Mouse (Mus musculus) embryo, embryonic 10 days (tissue): Measurements from ENCODE around the gene Il4.

Source experiments
- DNase-seq: peaks from one replicate; pipeline ENCODE4 v3.0.0-alpha.2; 2015; ENCODE audit warnings: low spot score

The Il4 gene

DNA sequence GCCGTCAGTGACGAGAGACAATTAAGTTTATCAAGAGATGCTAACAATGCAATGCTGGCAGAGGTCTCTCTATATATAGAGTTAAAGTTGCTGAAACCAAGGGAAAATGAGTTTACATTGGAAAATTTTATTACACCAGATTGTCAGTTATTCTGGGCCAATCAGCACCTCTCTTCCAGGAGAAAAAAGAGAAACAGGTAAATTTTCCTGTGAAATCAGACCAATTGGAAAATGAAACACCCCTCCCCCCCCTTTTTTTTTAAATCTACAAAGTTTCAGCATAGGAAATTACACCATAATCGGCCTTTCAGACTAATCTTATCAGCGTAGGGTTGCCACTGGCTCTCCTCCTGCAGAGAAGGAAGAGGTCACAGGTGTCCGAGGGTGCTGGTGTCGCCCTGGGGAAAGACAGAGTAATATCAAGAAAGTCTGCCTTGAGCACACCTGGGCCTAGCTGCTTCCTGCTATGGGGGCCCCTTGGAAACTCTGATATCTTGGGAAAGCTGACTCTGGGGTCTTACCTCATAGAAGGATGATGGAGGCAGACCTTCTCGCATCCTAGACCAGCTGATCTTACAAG lies at the start of gene Il4:
Il4 (minus strand) TSS at position 51 of the 580 bp plus-strand sequence.
- no peak for DNase-seq

DNA sequence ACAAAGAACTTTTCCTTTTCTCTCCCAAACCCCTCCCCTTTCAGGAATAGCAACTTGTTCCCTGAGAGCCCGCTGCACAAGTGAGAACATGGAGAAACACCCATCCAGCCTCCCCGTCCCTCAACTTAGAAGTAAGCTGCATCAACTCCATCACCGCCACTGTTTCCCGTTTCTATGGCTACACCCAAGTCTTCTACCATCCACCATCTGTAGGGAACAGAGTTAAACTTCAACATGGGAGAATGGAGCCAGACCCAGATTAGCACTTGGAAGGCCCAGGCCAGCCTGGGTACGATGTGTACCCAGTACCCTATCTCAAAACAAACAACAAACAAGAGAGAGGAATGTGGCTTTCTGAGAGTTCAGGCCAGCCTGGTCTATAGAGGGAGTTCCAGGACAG lies 45.6 kb upstream of the Il4 start:
- no peak for DNase-seq

DNA sequence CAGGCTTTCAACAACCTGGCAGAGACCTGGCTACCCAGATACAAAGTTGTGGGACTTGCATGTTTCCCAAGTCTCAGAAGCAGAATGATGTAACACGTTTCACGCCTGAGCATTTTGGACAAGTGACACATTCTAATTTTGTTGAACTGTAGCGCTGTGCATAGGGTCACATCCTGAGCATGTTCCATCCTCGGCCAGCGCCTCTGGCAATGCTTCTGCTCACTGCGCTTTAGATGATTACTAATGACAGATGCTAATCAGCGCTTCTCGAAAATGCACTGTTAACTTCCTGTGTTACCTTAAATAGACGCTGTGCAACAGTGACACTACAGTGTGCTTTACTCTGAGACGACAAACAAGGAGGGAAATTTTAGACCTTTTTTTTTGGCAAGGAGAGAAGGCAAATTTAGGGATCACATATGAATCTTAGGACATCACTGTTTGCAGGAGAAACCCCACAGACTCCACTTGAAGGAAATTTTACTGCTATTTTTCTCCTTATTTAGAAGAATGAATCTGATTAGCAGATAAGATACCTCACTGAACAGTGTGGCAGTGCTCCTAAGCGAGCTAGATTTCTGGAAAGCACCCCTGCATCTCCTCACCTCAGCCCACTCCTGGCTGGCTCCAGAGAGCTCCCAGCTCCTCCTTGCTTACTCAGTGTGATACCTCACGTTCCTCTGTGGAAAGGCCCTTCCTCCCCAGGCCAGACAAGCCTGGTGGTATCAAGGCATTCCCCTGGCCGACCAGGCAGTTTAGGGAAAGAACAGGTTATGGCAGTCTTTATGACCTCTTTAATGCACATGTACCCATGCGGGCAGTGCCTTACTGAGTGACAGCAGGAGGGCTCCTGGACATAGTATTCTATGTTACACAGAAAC lies 44.6 kb upstream of the Il4 start:
- DNase-seq: no peak

DNA sequence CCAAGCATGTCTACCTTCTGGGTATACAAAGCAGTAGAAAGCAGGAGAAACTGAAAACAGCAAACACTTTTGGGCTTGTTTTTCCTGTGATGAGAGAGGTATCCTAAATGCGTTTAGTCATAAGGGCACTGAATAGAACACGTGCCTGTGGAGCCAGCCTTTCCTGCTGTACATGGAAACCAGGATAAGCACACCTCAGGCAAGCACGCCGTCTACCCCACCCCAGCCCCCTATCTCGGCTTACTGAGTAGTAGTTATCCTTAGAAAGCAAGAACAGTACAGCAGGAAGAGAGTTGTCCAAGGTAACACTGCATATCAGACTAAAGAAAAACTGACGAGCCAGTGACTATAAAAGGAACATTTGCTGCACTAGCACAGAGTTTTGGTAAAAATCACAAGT lies 39.4 kb upstream of the Il4 start:
- no peak for DNase-seq

DNA sequence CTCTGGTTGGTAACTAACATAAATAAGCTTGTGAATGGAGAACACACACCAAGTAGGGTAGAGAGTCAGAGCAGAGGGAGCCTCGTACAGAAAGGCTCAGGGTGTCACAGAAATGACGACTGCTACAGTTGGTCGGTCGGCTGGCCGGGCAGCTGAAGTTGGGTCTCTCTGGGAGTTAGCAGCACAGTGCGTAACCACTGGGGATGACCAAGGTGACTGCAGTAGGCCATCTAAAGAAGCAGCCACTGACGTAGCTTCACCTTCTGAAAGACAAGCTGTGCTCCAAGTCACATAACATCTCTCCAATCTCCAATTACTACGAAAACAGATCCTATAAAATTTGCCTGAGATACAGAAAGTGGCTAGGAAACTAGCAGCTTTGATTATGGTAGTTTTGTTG lies 38.9 kb upstream of the Il4 start:
- DNase-seq: no peak

DNA sequence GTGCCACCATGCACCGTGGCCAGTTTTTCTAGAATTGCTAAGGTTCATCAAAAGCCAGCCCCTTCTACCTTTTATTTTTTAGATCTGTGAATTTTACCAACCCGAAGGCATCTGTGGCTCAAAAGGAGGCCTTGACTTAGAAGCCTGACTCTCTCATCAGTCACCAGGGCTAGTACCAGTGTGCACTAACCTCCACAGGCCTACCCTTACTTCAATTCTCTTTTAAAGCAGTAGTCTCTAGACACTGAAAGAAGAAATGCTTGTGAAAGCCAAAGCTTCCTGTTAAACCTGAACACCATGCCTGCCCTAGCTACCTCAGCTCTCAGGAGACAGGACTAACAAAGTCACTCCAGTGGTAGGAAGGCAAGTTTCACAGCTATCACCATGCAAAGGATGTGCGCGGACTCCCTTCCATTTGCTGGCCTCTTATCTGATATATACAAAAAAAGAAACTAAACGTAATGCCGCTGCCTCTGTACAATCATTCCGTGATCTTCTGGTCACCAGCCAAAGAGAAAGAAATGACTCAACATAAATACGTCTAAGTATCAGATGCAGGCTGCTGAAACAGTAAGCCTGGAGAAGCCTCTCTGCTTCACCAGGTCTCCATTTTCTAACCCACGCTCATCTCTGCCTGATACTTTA lies 38.2 kb upstream of the Il4 start:
- no peak for DNase-seq

DNA sequence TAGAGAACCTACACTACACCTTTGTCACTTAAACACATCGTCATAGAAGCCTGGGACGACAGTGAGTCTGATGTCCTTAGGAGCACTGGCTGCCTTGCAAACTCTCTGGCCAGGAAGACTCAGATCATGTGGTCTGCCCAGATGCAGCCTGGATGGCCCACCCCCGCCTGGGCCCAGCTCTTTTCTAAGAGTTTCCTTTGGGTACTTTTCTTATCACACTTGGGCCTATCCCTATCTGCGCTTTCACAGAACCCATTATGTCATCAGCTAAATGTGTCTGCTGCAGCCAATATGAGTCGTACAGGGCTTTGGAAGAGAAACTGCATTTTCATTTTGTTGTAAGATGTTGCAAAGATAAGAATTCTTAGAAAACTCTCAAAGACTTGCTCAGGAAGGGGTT lies 36.6 kb upstream of the Il4 start:
- no peak for DNase-seq

DNA sequence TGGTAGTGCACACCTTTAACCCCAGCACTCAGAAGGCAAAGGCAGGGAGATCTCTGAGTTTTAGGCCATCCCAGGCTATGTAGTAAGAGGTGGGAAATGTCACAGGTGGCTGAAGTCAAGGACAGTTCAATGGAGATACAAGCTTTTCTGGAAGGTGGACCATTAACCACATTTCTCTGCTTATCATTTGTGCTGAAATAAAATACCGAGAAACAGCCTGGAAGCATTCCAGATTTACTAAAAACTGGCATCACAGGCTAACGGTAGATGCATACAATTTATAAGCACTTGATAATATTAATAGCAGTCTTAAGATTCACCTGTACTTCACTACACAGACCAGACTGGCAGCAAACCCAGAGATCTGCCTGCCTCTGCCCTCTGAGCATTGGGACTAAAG lies 34.0 kb upstream of the Il4 start:
- DNase-seq: no peak

DNA sequence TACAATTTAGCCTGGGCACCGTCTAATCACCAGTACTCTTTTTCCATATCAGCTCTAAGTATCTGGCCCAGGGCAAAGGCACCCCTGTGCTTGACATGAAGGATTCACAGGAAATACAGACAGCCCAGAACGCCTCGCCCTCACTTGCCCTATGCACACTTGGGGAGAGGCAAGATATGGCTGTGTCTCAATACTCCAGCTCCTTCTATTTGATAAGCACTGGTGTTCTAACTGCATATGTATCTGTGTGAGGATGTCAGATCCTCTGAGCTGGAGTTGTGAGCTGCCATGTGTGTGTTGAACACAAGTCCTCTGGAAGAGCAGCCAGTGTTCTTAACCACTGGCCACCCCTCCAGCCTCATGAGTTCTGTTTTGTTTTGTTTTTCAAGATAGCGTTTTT lies 33.0 kb upstream of the Il4 start:
- DNase-seq: no peak

DNA sequence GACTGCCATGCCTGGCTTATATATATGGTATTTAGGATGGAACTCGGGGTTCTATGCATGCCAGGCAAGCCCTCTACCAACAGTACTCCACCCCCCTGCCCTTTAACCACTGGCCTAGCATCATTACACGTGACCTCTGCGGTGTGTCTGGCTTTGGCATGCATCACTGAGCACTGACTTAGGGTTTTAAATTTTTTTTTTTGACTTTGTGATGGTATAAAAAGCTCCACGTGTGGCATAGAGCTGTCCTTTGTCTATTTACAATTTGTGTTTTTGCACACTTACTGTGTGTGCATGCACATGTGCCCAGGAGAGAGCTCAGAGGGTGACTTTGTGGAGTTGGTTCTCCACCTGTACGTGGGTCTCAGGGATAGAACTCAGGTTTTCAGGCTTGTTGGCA lies 25.5 kb upstream of the Il4 start:
- no peak for DNase-seq

DNA sequence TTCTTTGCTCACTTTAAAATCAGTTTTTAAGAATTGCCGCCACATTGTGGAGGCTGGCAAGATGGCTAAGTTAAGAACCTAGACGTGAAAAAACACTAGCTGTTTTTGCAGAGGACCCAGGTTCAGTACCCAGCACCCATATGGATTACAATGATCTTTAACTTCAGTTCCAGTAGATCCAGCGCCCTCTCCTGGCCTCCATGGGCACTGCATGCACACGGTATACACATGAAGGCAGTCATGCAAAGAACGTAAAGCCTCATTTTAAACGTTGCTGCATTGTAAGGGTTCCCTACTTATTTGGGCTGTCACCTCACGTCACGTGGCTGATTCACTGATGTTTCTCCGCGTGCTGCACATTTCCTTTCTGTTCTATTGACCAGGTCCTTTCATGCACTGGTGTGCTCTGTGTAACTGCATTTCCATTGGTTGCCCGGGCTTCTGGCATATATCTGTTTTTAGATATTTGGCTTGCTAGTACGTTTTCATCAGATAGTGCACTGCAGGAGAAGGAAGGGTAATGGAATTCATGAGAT lies 24.3 kb upstream of the Il4 start:
- DNase-seq: no peak

DNA sequence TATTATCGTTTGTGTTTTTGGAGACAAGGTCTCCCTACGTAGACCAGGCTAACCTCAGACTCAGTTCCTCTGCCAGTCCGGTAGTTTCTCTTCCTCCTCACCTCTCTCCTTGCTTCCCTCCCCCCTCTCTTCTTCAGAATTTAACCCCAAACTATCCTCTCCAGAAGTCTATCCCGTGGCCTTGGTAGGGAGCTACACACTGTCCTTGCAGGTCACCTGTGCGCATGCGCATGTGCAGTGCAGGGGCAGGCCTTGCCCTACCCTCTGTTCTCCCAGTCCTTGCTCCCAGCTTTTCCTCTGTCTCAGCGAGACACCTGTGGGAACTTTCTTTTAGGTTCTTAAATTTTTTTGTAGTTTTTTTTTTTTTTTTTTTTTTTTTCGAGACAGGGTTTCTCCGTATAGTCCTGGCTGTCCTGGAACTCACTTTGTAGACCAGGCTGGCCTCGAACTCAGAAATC lies 19.4 kb upstream of the Il4 start:
- no peak for DNase-seq

DNA sequence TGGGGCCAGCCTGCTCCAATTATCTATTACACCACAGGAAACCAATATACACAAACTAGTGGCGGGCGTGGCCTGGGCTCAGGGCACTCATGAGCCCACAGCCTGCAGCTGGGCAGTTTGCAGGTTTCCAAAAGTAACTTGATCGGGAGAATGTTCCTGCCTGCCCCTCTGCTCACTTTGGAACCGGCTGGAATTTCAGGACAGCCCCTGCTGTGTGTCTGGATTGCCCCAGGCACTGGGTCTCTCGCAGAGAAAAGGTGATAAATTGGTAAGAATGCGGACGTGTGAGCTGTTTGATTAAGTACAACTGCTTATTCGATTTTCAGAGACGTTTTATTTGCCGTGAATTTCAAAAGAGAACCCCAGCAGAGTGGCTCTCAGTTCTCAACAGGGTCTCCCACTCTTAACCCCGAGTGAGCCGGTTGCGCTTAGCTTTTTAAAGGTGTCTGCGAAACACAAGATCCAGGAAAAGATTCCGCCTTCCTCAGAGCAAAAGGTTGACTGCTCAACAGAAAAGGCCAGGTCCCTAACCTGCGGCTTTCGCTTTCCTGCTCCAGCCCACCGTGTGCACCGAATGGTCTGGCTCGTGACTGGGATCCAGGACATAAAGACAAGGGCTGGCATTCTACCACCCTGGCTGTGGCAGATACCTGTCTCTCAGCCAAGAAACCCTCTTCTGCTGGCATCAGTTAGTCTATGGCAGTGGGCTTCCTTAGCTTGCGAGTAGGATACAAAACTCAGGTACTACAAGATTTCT lies 18.8 kb upstream of the Il4 start:
- DNase-seq: peak; percentile 56

DNA sequence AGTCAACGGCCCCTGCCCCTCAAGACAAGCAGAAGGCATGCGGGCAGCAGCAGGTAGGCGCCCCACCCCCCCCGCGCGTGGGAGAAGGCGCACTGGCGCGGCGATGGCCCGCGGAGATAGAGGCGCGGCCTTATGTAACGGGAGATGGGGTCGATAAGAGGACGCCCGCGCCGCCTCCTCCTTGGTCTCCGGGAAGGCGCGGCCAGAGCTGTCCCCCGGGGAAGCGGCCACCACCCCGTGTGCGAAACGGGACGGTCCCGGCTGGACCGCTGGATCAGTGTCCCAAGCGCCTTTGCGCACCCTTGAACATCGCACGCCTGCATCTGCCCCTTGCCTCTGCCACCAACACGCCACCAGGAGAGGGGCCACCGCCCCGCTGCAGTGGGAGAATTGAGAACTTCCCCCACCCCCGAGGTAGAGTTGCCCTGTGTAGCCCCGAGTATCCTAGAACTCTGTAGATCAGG lies 17.7 kb upstream of the Il4 start:
- DNase-seq: peak; percentile 43

DNA sequence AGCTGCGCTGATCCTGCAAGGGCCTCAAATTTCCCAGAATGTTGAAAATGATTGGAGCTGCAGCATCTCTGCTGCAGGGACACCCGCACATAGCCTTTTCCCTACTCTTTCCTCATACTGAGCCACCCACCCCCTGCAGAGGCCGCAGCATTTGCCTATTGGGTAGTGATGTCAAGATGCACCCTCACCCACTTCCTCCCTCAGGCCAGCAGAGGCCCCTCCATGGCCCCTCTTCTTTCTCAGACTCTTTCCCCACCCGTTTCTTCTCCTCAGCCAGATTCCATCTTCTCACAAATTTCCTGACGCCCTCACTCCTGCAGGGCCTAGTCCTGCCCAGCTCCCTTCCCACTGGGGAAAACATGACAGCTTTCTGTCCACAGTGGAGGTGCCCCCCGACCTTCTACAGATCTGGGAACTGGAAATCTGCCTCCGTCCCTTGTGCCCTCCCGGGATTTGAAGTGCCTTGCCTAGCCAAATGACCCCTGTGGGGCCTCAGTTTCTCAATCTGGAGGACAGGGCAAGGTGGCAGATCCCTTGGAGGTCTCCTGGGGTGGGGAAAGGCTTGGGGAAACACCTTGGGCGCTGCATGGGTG lies 17.2 kb upstream of the Il4 start:
- DNase-seq: no peak

DNA sequence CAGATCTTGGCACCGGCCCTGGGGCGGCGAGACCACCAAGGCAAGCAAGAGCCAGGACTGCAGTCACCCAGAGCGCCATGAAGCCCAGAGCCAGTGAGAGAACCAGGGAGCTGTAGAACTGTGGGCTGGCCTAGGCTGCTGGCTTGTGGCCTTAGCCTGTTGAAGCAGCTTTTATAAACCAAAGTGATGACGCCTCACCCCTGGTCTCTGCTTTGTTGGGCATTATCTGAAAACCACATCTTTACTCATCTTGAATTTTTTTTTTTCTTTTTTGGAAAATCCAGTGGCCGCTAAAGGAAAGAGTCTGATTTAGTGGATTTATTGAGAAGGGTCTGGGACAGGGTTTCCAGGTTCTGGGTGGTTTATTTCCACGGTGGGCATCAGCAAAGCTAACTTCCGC lies 16.1 kb upstream of the Il4 start, which contains the start of gene Il13:
Il13 (minus strand) TSS at position 147 of the 400 bp plus-strand sequence.
- DNase-seq: no peak

DNA sequence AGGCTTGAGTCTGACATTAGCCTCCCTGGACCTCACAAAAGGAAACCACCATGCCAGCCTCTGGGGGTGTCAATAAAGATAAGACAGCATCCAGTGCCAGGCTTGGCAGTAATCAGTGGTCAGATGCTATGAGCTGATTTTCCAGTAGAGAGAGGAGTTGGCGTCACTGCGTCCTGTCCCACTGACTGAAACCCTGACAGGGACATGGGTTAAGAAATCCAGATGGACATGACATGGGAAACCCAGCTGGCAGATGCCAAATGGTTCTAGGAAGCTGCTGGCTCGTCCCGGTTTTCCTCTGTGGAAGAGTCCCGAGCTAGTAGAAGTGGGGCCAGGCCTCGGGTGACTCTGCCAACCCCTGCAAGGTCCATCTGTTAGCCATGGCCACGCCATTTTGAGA lies 15.2 kb upstream of the Il4 start:
- no peak for DNase-seq

DNA sequence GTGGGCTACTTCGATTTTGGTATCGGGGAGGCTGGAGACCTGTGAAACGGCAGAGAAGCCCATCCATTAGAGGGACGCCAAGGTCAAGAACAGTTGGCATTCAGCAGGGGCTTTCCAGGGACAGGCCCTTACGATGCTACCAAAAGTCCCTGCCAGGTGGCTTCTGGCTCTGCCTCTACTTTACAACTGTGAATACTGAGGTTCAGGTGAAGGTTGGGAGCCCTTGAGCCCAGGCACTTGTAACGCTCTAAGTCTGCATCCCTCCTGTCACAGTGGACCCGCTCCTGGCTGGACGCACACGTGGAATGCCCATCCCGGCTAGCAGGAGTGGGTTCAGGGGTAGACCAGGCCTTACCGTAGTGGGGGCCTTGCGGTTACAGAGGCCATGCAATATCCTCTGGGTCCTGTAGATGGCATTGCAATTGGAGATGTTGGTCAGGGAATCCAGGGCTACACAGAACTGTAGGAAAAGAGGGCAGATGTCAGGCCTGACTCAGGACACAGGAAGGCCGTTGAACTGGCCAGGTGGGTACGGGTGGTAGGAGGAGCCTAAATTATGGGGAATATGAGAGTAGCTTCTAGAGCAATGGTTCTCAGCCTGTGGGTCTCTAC lies 13.8 kb upstream of the Il4 start:
- DNase-seq: peak; percentile 52

DNA sequence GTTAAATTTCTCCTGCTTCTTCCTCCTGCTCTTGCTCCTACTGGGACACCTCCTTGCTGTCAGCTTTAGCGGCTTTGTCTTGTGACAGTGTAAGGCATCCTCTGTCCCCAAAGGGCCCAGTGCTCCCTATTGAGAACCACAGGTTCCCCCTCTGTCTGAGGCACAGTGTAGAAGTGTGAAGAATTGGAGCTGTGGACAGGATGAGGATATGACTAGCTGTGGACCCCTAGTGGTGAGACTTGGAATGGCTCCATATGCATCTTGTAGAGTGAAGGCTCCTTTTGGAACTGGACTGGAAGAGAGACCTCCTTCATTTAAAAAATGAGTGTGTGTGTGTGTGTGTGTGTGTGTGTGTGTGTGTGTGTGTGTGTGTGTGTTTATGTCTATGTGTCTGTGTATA lies 9.4 kb upstream of the Il4 start:
- DNase-seq: peak; percentile 93

DNA sequence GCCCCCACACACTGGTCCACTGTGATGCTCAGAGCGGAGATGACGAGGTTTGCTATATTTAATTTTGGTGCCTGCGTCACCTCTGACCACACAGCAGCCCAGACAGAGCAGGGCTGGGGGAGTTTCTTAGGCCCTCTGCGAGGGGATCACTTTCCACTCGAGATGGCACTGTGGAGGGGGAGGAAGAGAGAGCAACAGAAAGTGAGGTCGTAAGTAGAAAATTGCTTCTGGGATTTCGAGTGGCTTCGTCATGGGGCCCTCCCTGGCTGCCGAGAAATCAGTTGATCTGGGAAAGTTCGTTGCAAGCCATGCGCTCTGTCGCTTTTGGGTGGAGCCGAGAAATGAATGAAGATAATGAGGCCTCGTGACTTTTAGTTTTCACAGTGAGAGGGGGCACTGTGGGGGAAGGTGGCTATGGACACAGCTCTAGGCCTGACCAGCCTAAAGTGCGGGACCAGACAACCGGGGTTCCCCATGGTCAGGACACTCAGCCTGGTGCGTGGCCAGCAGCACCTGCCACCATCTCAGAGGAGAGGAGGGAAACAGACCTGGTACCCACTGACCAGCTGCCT lies 8.4 kb upstream of the Il4 start:
- DNase-seq: no peak

DNA sequence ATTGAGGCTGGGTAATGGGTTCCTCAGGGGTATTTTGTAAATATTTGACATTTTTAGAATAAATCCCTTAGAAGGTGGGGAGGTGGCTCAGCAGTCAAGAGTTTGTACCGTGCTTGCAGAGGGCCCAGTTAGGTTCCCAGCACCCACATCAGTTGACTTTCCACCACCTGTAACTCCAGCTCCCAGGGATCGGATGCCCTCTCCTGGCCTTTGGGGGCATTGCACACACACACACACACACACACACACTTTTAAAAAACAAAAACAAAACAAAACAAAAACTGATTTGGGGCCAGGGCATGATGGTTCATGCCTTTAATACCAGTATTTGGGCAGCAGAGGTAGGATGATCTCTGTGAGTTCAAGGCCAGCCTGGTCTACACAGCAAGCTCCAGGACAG lies 5.7 kb upstream of the Il4 start:
- no peak for DNase-seq
